Mouse (Mus musculus): ENCODE data around the gene Adamtsl1. TPM values are rescaled to one million over a fixed set of nuclear protein-coding genes. Genes with fewer than 3 reads are reported as not detected.
A peak's percentile ranks its signal among the peaks of the same experiment; 100 is the strongest.

Gene Adamtsl1
- polyA plus RNA-seq, 1 experiment from 2014 or later = 7.3 TPM

DNA sequence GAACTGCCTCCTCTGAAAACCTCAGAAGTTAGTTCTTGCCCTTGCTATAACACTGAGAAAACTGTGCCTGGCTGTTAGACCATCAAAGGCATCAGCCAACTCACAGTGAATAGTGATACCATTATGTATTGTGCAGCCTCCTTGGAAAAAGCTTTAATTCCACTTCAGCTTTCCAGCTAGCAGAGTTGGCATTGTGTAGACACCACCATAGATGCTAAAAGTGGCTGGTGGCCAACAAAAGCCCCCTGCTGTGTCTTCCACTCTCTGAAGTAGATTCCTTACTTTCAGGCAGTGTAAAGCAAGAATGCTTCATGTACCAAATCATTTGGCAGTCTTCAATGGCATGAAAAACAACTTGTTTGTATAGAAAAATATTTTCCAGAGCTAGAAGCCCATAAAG is 323.1 kb downstream of the Adamtsl1 start:
- no peaks in the 10 kb centered on the region for H3K36me3 ChIP-seq
- H3K27me3 ChIP-seq (ENCODE audit: insufficient read depth, poor library complexity, severe bottlenecking) = no peaks in the 10 kb centered on the region
- no peak overlapping the region for H3K27ac ChIP-seq
- no peak for DNase-seq (ENCODE audit: low spot score)
- no peaks in the 10 kb centered on the region for H3K9me3 ChIP-seq
- no peaks in the 10 kb centered on the region for H3K4me1 ChIP-seq
- no peak overlapping the region for H3K4me3 ChIP-seq

DNA sequence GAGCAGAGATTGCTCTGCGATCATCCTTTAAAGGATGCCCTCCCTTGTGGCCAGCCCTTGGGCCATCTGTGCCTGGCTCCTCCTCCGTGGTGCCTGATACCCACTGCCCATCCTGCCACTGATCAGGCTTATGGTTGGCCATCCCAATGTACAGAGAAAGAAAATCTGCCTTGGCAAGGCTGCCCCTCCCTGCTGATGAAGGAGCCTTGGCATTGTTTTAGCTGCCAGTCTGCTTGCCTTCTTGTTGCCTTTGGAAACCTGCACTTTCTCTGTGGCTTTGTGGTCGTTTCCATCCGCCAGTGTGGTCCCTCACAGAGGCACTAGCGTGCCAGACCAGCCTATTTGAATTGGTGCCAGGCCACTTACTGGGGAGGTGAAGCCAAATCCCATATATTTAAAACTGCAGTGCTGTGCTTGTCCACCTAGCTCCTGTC is 323.6 kb downstream of the Adamtsl1 start:
- H3K36me3 ChIP-seq = no peaks in the 10 kb centered on the region
- no peaks in the 10 kb centered on the region for H3K4me1 ChIP-seq
- H3K9me3 ChIP-seq = no peaks in the 10 kb centered on the region
- H3K27me3 ChIP-seq (ENCODE audit: insufficient read depth, poor library complexity, severe bottlenecking) = no peaks in the 10 kb centered on the region
- no peak overlapping the region for H3K27ac ChIP-seq
- 70% methylated on average over 5 of the region's 5 CpGs for WGBS
- H3K4me3 ChIP-seq = no peak overlapping the region
- no peak for DNase-seq (ENCODE audit: low spot score)

DNA sequence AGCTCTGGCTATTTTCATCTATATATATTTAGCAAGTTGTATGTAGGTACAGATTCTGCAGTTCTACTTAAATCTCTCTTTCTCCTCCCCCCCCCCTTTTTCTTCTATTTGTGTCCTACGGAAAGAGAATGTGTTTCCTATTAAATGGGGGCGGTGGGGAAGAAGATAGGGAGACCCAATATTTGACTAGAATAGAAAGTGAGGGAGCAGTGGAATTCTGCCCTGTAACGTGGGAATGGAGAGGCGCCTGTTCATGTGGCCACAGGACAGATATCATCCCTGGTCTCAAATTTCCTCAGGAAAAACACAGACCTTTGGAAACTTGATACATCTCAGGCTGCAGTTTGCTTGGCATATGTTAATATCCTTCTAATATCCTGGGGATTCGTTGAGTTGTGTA is 324.1 kb downstream of the Adamtsl1 start:
- Histone ChIP-seq H3K27ac (no peak overlapping the region), H3K9me3 (no peaks in the 10 kb centered on the region), H3K36me3 (no peaks in the 10 kb centered on the region), H3K4me3 (no peak overlapping the region), H3K4me1 (no peaks in the 10 kb centered on the region), H3K27me3 (ENCODE audit: insufficient read depth, poor library complexity, severe bottlenecking) (no peaks in the 10 kb centered on the region)
- WGBS = 47% methylated on average over 5 of the region's 5 CpGs
- no peak for DNase-seq (ENCODE audit: low spot score)

DNA sequence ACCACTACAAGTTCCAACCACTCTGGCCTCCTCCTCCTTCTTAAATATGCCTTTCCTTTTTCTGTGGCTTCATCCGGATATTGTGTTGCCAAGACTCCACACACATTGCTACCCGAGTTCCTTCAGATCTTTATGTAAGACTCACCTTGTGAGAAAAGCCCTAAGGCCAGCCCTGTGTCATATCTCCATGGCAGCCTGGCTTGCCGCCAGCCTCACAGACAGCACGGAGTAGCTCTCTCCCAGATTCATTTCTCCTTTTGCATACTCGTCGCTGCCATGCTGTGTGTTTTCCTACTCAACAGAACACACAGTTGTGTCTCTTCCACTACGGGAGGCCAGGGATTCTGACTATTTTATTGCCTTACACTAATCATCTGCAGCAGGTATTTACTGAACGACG is 328.1 kb downstream of the Adamtsl1 start:
- DNase-seq (ENCODE audit: low spot score) = no peak
- WGBS = 81% methylated on average over 9 of the region's 9 CpGs
- no peak overlapping the region for H3K27ac ChIP-seq

DNA sequence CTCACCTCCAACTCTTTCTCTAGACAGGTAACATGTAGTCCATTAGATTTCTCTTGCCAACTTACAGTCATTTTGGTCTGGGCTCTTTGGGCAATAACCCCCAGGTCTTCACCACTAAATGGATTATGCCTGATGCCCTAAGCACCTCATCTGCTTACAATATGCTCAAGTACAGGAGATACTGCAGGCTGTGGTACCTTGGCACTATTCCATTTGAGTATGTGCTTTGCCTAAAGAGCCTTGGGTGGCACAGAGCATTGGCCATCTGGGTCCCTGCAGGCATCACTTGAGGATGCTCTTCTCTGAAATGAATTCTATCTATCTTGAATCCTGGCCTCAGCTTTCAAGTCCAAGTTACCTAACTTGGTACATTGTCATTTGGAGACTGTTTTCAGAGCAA is 330.4 kb downstream of the Adamtsl1 start:
- Histone ChIP-seq H3K27ac (no peak overlapping the region), H3K4me1 (no peaks in the 10 kb centered on the region), H3K36me3 (no peaks in the 10 kb centered on the region), H3K9me3 (no peaks in the 10 kb centered on the region), H3K27me3 (ENCODE audit: insufficient read depth, poor library complexity, severe bottlenecking) (no peaks in the 10 kb centered on the region), H3K4me3 (no peak overlapping the region)
- no peak for DNase-seq (ENCODE audit: low spot score)

More for the DNA sequence above, 328.1 kb downstream of the Adamtsl1 start:
- Histone ChIP-seq H3K4me3 (no peak overlapping the region), H3K36me3 (no peaks in the 10 kb centered on the region), H3K4me1 (no peaks in the 10 kb centered on the region), H3K9me3 (no peaks in the 10 kb centered on the region), H3K27me3 (ENCODE audit: insufficient read depth, poor library complexity, severe bottlenecking) (no peaks in the 10 kb centered on the region)

DNA sequence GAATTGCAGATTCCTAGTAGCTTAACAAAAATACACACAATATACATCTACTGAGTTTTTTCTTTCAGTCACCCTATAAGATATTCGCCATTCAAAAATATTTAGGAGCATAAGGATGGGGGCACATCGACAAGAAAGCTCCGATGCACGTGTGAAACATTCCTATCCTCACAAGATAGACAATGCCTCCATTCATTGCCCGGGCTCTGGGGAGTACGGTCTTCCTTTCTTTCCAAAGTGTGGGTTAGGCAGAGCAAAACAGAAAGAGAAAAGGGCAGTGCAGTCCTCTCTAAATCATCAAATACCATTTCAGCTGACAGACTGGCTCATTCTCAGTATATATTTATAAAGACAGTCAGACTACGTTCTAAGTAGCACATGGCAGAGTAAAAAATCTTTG is 332.0 kb downstream of the Adamtsl1 start:
- Histone ChIP-seq H3K27me3 (ENCODE audit: insufficient read depth, poor library complexity, severe bottlenecking) (no peaks in the 10 kb centered on the region), H3K36me3 (no peaks in the 10 kb centered on the region), H3K9me3 (no peaks in the 10 kb centered on the region), H3K4me1 (no peaks in the 10 kb centered on the region), H3K4me3 (no peak overlapping the region), H3K27ac (no peak overlapping the region)
- WGBS = 68% methylated on average over 7 of the region's 7 CpGs
- DNase-seq (ENCODE audit: low spot score) = no peak

DNA sequence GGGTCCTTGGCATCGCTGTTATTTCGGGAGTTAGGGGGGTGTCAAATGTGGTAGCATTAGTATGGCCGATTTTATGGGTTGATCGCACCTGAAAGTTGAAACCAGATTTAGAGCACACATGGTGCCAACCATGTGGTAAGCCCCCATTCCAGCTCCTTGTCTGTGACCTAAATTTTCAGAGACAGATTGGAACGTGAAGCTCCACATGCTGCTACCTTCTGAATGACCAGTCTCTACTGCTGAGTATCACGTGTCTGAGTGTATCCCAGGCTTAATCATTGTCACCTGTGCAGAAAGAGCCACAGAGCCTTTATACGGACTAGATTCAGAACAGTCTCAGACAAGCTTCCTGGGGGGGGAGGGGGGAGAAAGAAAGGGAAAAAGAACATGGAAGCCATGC is 339.4 kb downstream of the Adamtsl1 start:
- WGBS = 79% methylated on average over 7 of the region's 7 CpGs
- no peak for DNase-seq (ENCODE audit: low spot score)
- Histone ChIP-seq H3K27me3 (ENCODE audit: insufficient read depth, poor library complexity, severe bottlenecking) (no peaks in the 10 kb centered on the region), H3K4me3 (no peak overlapping the region), H3K27ac (no peak overlapping the region), H3K4me1 (no peaks in the 10 kb centered on the region), H3K36me3 (no peaks in the 10 kb centered on the region), H3K9me3 (no peaks in the 10 kb centered on the region)

DNA sequence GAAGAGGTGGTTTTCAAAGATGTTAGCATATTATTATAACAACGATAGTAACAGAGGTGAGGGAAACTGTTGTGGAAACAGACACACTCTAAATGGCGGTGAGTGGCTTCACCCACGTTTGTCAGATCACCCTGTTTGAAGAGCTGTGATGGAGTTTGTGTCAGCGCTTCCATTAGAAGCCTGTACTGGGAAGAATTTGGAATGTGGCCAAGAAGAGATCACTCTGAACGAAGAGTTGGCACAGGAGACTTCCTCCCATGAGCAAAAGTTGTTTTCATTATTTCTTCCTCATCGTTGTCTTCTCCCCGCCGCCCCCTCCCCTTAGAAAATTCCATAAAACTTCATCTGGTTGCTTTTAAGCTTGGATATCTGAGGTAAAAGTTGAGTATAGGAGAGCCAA is 340.5 kb downstream of the Adamtsl1 start:
- H3K9me3 ChIP-seq = no peaks in the 10 kb centered on the region
- no peak for DNase-seq (ENCODE audit: low spot score)
- H3K36me3 ChIP-seq = no peaks in the 10 kb centered on the region
- H3K4me3 ChIP-seq = no peak overlapping the region
- no peaks in the 10 kb centered on the region for H3K27me3 ChIP-seq (ENCODE audit: insufficient read depth, poor library complexity, severe bottlenecking)
- WGBS = 54% methylated on average over 8 of the region's 8 CpGs
- no peaks in the 10 kb centered on the region for H3K4me1 ChIP-seq
- H3K27ac ChIP-seq = no peak overlapping the region

DNA sequence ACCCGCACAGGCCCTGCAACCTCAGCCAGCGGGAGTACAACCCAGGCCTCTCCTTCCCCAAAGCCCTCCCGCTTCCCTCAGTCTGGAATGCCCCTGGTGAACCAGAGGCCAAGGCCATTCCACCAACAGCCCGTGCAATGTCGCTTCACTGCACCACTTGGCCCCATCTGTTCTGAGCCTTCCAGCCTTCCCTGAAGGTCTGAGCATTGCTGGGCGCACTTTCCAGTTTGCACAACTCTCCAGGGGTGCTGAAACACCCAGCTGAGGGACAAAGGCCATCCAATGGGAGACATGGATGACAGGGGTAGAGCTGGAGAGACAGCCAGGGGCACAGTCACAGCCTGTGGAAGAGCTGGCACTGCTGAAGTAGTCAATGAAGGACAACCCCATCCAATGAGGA is 365.4 kb downstream of the Adamtsl1 start:
- no peak overlapping the region for H3K27ac ChIP-seq
- no peaks in the 10 kb centered on the region for H3K27me3 ChIP-seq (ENCODE audit: insufficient read depth, poor library complexity, severe bottlenecking)
- H3K36me3 ChIP-seq = no peaks in the 10 kb centered on the region
- no peaks in the 10 kb centered on the region for H3K9me3 ChIP-seq
- no peak overlapping the region for H3K4me3 ChIP-seq
- H3K4me1 ChIP-seq = no peaks in the 10 kb centered on the region
- peak; percentile 70 for DNase-seq (ENCODE audit: low spot score)
- WGBS = 60% methylated on average over 6 of the region's 6 CpGs

DNA sequence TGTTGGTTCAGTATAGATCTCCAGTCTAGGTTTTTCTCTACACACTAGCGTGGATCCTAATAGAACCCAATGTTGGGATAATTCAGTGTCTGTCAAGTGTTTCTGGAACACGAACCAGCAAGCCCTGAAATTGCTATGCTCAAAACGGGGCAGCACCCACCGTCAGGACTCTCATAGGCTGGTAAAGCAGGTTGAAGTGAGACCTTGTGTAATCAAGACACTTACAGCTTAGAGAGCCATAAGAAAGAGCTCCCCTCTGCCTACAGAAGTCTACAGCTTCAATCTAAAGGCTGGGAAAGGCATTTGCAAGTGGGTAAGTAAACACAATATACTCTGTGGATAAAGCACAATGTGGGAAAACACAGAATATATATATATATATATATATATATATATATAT is 367.3 kb downstream of the Adamtsl1 start:
- no peaks in the 10 kb centered on the region for H3K4me1 ChIP-seq
- WGBS = 84% methylated on average over 4 of the region's 4 CpGs
- H3K36me3 ChIP-seq = no peaks in the 10 kb centered on the region
- H3K9me3 ChIP-seq = no peaks in the 10 kb centered on the region
- H3K4me3 ChIP-seq = no peak overlapping the region
- H3K27ac ChIP-seq = no peak overlapping the region
- no peaks in the 10 kb centered on the region for H3K27me3 ChIP-seq (ENCODE audit: insufficient read depth, poor library complexity, severe bottlenecking)
- no peak for DNase-seq (ENCODE audit: low spot score)

DNA sequence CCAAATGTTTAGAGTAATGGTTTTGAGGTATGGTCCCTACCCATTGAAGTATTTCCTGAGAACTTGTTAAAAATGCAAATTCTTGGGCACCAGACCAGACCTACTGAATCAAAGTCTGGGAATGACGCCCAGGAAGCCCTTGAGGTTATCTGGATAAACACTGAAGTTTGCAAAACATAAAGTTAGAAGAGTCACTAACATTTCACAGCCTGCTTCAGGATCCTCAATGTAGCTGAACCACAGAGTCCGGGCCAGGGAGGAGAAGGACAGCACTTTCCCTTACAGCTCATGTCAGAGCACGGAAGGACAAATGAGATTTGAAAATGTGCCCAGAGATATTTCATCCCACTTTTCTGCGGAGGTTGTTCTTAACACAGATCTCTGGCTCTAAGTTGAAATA is 370.1 kb downstream of the Adamtsl1 start:
- Histone ChIP-seq H3K27me3 (ENCODE audit: insufficient read depth, poor library complexity, severe bottlenecking) (no peaks in the 10 kb centered on the region), H3K4me1 (no peaks in the 10 kb centered on the region), H3K36me3 (no peaks in the 10 kb centered on the region), H3K27ac (no peak overlapping the region), H3K4me3 (no peak overlapping the region), H3K9me3 (no peaks in the 10 kb centered on the region)
- no peak for DNase-seq (ENCODE audit: low spot score)
- WGBS = 75% methylated on average over 4 of the region's 4 CpGs

DNA sequence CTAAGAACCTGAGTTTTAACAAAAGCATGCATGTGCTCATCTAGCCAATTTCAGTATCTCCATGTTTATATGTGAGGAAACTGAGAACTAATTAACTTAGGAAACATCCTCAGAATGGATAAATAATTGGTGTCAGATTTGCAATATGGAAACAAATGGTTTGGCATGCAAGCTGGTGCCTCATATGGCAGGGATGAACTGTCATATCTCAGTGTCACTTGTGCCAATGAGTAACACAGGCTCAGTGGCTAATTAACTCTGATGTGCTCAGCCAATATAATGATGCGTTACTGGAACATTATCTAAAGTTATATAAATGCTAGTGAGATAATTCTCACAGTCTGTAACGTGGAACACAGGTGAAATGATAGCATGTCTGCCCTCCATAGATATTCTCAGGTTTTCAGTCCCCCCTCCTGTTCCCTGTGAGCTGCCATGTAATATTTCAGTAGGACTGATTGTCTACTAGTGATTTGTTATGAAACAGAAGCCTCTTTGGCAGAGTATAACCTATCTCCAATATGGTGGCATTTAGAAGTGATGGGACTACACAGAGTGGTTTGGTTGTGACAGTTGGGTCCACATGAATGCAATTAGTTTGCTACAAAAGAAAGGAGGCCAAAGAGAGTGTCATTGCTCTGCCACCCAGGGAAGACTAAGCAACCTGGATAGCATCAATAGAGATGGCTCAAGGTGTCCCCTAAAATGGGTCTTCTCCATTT is 376.1 kb downstream of the Adamtsl1 start:
- Histone ChIP-seq H3K4me3 (no peak overlapping the region), H3K27me3 (ENCODE audit: insufficient read depth, poor library complexity, severe bottlenecking) (no peaks in the 10 kb centered on the region), H3K36me3 (no peaks in the 10 kb centered on the region), H3K4me1 (no peaks in the 10 kb centered on the region), H3K9me3 (no peaks in the 10 kb centered on the region), H3K27ac (no peak overlapping the region)
- WGBS = 61% methylated on average over 2 of the region's 2 CpGs
- no peak for DNase-seq (ENCODE audit: low spot score)

DNA sequence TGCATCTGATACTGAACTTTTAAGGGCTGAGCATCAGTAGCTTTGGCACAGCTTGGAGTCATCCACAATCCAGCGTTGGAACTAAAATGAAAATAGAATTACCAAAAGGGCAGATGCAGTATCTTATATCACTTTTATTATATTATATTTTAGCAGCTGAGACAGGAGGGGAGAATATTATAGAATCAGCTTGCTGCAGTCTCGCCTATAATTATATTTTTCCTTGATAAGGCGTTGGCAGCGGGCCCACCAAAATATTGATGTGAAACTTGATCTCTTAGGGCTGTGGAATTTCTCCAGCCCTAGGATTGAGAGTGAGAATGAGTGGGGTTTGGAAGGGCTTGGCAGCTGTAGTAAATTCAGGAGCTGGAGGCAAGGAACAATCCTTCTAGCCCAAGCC is 387.3 kb downstream of the Adamtsl1 start:
- H3K27ac ChIP-seq = no peak overlapping the region
- no peaks in the 10 kb centered on the region for H3K9me3 ChIP-seq
- H3K27me3 ChIP-seq (ENCODE audit: insufficient read depth, poor library complexity, severe bottlenecking) = no peaks in the 10 kb centered on the region
- no peaks in the 10 kb centered on the region for H3K4me1 ChIP-seq
- 77% methylated on average over 4 of the region's 4 CpGs for WGBS
- no peak overlapping the region for H3K4me3 ChIP-seq
- no peaks in the 10 kb centered on the region for H3K36me3 ChIP-seq
- DNase-seq (ENCODE audit: low spot score) = no peak

DNA sequence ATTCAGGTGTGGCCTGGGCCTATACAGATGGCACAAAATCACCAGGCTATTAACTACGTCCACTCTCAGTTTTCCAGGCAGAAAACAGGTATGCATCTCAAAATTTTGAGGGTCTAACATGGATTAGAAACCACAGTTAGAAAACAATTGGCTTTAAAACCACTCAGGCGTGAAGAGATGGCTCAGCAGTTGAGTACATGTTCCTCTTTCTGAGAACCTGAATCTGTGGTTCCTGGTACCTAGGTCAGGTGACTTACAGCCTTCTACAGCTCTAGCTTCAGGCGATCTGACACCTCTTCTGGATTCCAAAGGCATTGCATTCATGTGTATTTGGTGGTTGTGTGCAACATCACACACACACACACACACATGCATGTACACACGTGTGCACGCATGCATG is 390.2 kb downstream of the Adamtsl1 start:
- no peak overlapping the region for H3K4me3 ChIP-seq

More for the DNA sequence above, 390.2 kb downstream of the Adamtsl1 start:
- Histone ChIP-seq H3K9me3 (no peaks in the 10 kb centered on the region), H3K27ac (no peak overlapping the region), H3K27me3 (ENCODE audit: insufficient read depth, poor library complexity, severe bottlenecking) (no peaks in the 10 kb centered on the region), H3K36me3 (no peaks in the 10 kb centered on the region), H3K4me1 (no peaks in the 10 kb centered on the region)
- WGBS = 77% methylated on average over 5 of the region's 5 CpGs
- DNase-seq (ENCODE audit: low spot score) = no peak
